Mouse (Mus musculus): ENCODE measurements around the gene Maco1.

- TF ChIP-seq CTCF (IDR thresholded peaks at IDR 0.05; ENCODE audit: low read depth, low read length) (no peak), POLR2A (IDR thresholded peaks at IDR 0.05; ENCODE audit: extremely low read depth, insufficient read depth, low read length) (no peak)
Measured at GRCm38 (mm10) chr4:134754941-134755340, 98.2 kb downstream of the Maco1 start.
